Mouse (Mus musculus) G1E (cell line): ENCODE measurements around the gene Sfxn5. TPM values are rescaled to one million over a fixed set of nuclear protein-coding genes. Genes with fewer than 3 reads are reported as not detected.

Experiments
- ATAC-seq: 2 replicates; pipeline ENCODE4 v1.8.0; 2016; ENCODE audit warnings: mild to moderate bottlenecking; ENCODE audit not compliant: insufficient number of reproducible peaks, poor library complexity, low FRiP score, severe bottlenecking; ENCODE audit errors: extremely low read depth
- DNase-seq: peaks from one replicate; pipeline ENCODE4 v3.0.0; 2012; ENCODE audit warnings: low spot score
- H3K27me3 ChIP-seq: 2 replicates; pipeline ENCODE4 v1.6.1; 2012; ENCODE audit warnings: mild to moderate bottlenecking, low read length, inconsistent platforms; ENCODE audit not compliant: insufficient read depth
- H3K36me3 ChIP-seq: replicated peaks from 2 replicates; pipeline ENCODE3; 2012; ENCODE audit warnings: mild to moderate bottlenecking, inconsistent platforms
- H3K4me1 ChIP-seq: 2 replicates; pipeline ENCODE4 v1.6.1; 2012; ENCODE audit warnings: low read depth, low read length, inconsistent platforms, mixed read lengths; ENCODE audit not compliant: insufficient read depth
- H3K4me3 ChIP-seq: 2 replicates; pipeline ENCODE4 v1.5.1; 2012; ENCODE audit warnings: low read depth, mild to moderate bottlenecking, inconsistent platforms, low read length, moderate library complexity, mixed read lengths
- H3K9me3 ChIP-seq: replicated peaks from 2 replicates; pipeline ENCODE4 v1.6.1; 2012; ENCODE audit warnings: inconsistent platforms
- CTCF ChIP-seq: IDR thresholded peaks from 2 replicates; pipeline ENCODE4 v1.5.1; 2012; ENCODE audit warnings: low read depth, low read length, inconsistent platforms, mixed read lengths
- GATA1 ChIP-seq: IDR thresholded peaks from 2 replicates; pipeline ENCODE4 v1.6.1; 2012; ENCODE audit warnings: borderline replicate concordance, low read length, inconsistent platforms, mixed read lengths
- GATA2 ChIP-seq: IDR thresholded peaks from 2 replicates; pipeline ENCODE4 v1.6.1; 2012; ENCODE audit warnings: low read depth, low read length, inconsistent platforms, borderline replicate concordance
- POLR2AphosphoS5 ChIP-seq: IDR thresholded peaks from 2 replicates; pipeline ENCODE4 v1.6.1; 2012; ENCODE audit warnings: low read depth, low read length, inconsistent platforms; ENCODE audit not compliant: insufficient replicate concordance
- TAL1 ChIP-seq: conservative IDR thresholded peaks from 2 replicates; pipeline ENCODE4 v1.6.1; 2012; ENCODE audit warnings: low read depth, low read length, inconsistent platforms, mixed read lengths
- polyA plus RNA-seq: library from polyadenylated mRNA; stranded (reverse); fragments of >175 nt; gene quantifications from 2 replicates; pipeline ENCODE4 v1.2.3, GENCODE M21; 2012
- total RNA-seq, 2 experiments: library from RNA; stranded (forward) in 1 of 2; stranded (reverse) in 1 of 2; fragments of 200-1000 nt in 1 of 2; fragments of >200 nt in 1 of 2; fragmentation: Nextera tagmentation in 1 of 2; gene quantifications; 2 replicates each; pipeline ENCODE4 v1.2.3; 2014 to 2017

Sfxn5 gene
- total and polyA plus RNA-seq, 3 experiments = 0.04 to 0.38 TPM; not detected in 1

- H3K4me3 ChIP-seq = no peak overlapping the region
- H3K27me3 ChIP-seq = peaks cover 75% of the 10 kb centered on the region
- DNase-seq (no peak), ATAC-seq (no peak)
- TF ChIP-seq GATA1 = no peak
- TF ChIP-seq GATA2 = no peak
- no peak for TF ChIP-seq POLR2AphosphoS5
- TF ChIP-seq CTCF = no peak
- no peak for TF ChIP-seq TAL1
- H3K4me1 ChIP-seq = no peaks in the 10 kb centered on the region
- no peaks in the 10 kb centered on the region for H3K36me3 ChIP-seq
- no peaks in the 10 kb centered on the region for H3K9me3 ChIP-seq
These were observed 143.2 kb downstream of the Sfxn5 start for GRCm38 (mm10) chr6:85189911-85190591.

GRCm38 (mm10) chr6:85189361-85189760, 143.9 kb downstream of the Sfxn5 start:
- no peak for ATAC-seq
- Histone ChIP-seq H3K9me3 (no peaks in the 10 kb centered on the region), H3K27me3 (peaks cover 71% of the 10 kb centered on the region), H3K36me3 (no peaks in the 10 kb centered on the region), H3K4me1 (no peaks in the 10 kb centered on the region), H3K4me3 (no peak overlapping the region)
- no peak for TF ChIP-seq GATA1
- DNase-seq = no peak

- H3K4me1 ChIP-seq = no peaks in the 10 kb centered on the region
- ATAC-seq (no peak), DNase-seq (no peak)
- H3K36me3 ChIP-seq = no peaks in the 10 kb centered on the region
- H3K9me3 ChIP-seq = no peaks in the 10 kb centered on the region
- TF ChIP-seq GATA2 = no peak
- TF ChIP-seq TAL1 = no peak
- no peak for TF ChIP-seq CTCF
- TF ChIP-seq GATA1 = no peak
- no peak for TF ChIP-seq POLR2AphosphoS5
- peaks cover 65% of the 10 kb centered on the region for H3K27me3 ChIP-seq
- H3K4me3 ChIP-seq = no peak overlapping the region
These were observed 144.7 kb downstream of the Sfxn5 start for GRCm38 (mm10) chr6:85188256-85189110.

- TF ChIP-seq POLR2AphosphoS5 (no peak), TAL1 (no peak), GATA1 (no peak), GATA2 (no peak), CTCF (no peak)
- no peak for DNase-seq
- ATAC-seq = no peak
- Histone ChIP-seq H3K9me3 (no peaks in the 10 kb centered on the region), H3K4me1 (no peaks in the 10 kb centered on the region), H3K36me3 (no peaks in the 10 kb centered on the region), H3K27me3 (peaks cover 62% of the 10 kb centered on the region), H3K4me3 (no peak within 1 kb of the TSS)
These were observed 145.6 kb downstream of the Sfxn5 start, which contains the start of gene Emx1 for GRCm38 (mm10) chr6:85187340-85188211. Gene Emx1, plus strand, starts transcription at chr6:85187438.

- Histone ChIP-seq H3K4me3 (no peak overlapping the region), H3K9me3 (no peaks in the 10 kb centered on the region), H3K36me3 (no peaks in the 10 kb centered on the region), H3K27me3 (peaks cover 57% of the 10 kb centered on the region), H3K4me1 (no peaks in the 10 kb centered on the region)
- TF ChIP-seq TAL1 (no peak), POLR2AphosphoS5 (no peak), GATA2 (no peak), GATA1 (no peak), CTCF (no peak)
- DNase-seq (no peak), ATAC-seq (no peak)
These were observed 146.5 kb downstream of the Sfxn5 start for GRCm38 (mm10) chr6:85186744-85187059.

- Histone ChIP-seq H3K4me1 (no peaks in the 10 kb centered on the region), H3K9me3 (no peaks in the 10 kb centered on the region), H3K4me3 (no peak overlapping the region), H3K27me3 (peaks cover 52% of the 10 kb centered on the region), H3K36me3 (no peaks in the 10 kb centered on the region)
- ATAC-seq (no peak), DNase-seq (no peak)
- no peak for TF ChIP-seq GATA1
- TF ChIP-seq GATA2 = no peak
- TF ChIP-seq CTCF = no peak
- TF ChIP-seq TAL1 = no peak
- TF ChIP-seq POLR2AphosphoS5 = no peak
These were observed 147.0 kb downstream of the Sfxn5 start for GRCm38 (mm10) chr6:85186033-85186743.
